Mouse (Mus musculus): ENCODE results near the gene Sugp1. TPM values are rescaled to one million over a fixed set of nuclear protein-coding genes. Genes with fewer than 3 reads are reported as not detected.
A peak's percentile ranks its signal among the peaks of the same experiment; 100 is the strongest.
"Not testable (repeated sequence)": the region's sequence is repeated elsewhere in the genome, so short reads cannot be mapped to it uniquely, and the experiment has no call there.

The Sugp1 gene
- polyA plus RNA-seq, 1 experiment = 34.5 TPM

- H3K27ac ChIP-seq (ENCODE audit: control insufficient read depth, insufficient read depth, low read depth, low read length) = no peak overlapping the region
Measured at GRCm38 (mm10) chr8:70000226-70000625, 42.4 kb upstream of the Sugp1 start.

DNA sequence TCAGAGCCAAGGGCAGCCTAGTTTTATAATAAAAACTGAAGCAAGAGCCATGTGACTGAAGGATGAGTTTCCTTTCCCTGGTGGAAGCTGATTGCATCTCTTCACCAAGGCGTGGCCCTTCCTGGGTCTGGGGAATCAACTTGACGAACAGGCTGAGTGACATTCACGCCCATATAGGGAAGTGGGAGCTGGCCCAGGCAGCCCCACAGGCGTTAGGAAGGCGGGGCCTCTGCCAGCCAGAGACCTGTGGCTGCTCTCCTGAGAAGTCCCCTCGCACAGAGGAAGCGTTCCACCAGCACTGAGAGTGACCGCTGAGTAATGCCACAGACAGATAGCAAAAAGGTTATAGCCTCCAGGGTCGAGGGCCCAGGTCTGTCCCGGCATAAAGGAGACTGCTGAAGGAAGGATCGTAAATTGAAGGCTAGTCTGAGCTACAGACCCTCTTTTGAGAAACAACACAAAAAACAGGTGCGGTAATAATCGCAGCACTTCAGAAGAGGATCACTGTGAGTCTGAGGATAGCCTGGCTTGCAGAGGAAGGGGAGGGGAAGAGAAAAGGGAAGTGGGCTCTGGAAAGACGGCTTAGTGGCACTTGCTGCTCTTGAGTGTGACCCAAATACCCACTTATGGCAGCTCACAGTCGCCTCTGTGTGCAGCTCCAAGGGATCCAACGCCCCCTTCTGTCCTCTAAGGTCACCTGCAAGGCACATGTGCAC lies 41.3 kb upstream of the Sugp1 start:
- Histone ChIP-seq H3K4me1 (ENCODE audit: control insufficient read depth, insufficient read depth, low read length) (peaks cover 6% of the 10 kb centered on the region), H3K27ac (ENCODE audit: control insufficient read depth, insufficient read depth, low read depth, low read length) (0 out of 2 replicates have a peak overlapping the region, but pooled peaks have one; percentile 42), H3K4me3 (ENCODE audit: control insufficient read depth, low read depth, low read length) (peak overlapping the region; percentile 6; the same call in 1 of the 2 replicates), H3K36me3 (ENCODE audit: control insufficient read depth, insufficient read depth, low read length) (no peaks in the 10 kb centered on the region), H3K27me3 (ENCODE audit: control insufficient read depth, insufficient read depth, low read length) (no peaks in the 10 kb centered on the region)
- peak; percentile 32; the same call in 1 of the 2 replicates for TF ChIP-seq CTCF (IDR thresholded peaks at IDR 0.05; ENCODE audit: control insufficient read depth, insufficient read depth, insufficient replicate concordance, low read depth, low read length)
- no peak; the same call in 1 of the 2 replicates for TF ChIP-seq POLR2A (IDR thresholded peaks at IDR 0.05; ENCODE audit: control insufficient read depth, low read depth, low read length)

More at GRCm38 (mm10) chr8:70000226-70000625, 42.4 kb upstream of the Sugp1 start:
- Histone ChIP-seq H3K27me3 (ENCODE audit: control insufficient read depth, insufficient read depth, low read length) (no peaks in the 10 kb centered on the region), H3K36me3 (ENCODE audit: control insufficient read depth, insufficient read depth, low read length) (no peaks in the 10 kb centered on the region), H3K4me1 (ENCODE audit: control insufficient read depth, insufficient read depth, low read length) (peaks cover 8% of the 10 kb centered on the region), H3K4me3 (ENCODE audit: control insufficient read depth, low read depth, low read length) (no peak overlapping the region)
- no peak for TF ChIP-seq CTCF (IDR thresholded peaks at IDR 0.05; ENCODE audit: control insufficient read depth, insufficient read depth, insufficient replicate concordance, low read depth, low read length)

GRCm38 (mm10) chr8:70001892-70002191 lies 40.8 kb upstream of the Sugp1 start:
- H3K4me3 ChIP-seq (ENCODE audit: control insufficient read depth, low read depth, low read length); H3K36me3 ChIP-seq (ENCODE audit: control insufficient read depth, insufficient read depth, low read length); H3K4me1 ChIP-seq (ENCODE audit: control insufficient read depth, insufficient read depth, low read length); H3K27me3 ChIP-seq (ENCODE audit: control insufficient read depth, insufficient read depth, low read length); H3K27ac ChIP-seq (ENCODE audit: control insufficient read depth, insufficient read depth, low read depth, low read length): not testable (repeated sequence)

GRCm38 (mm10) chr8:70003204-70003657 lies 39.4 kb upstream of the Sugp1 start:
- no peak overlapping the region for H3K27ac ChIP-seq (ENCODE audit: control insufficient read depth, insufficient read depth, low read depth, low read length)
- peaks cover 6% of the 10 kb centered on the region for H3K4me1 ChIP-seq (ENCODE audit: control insufficient read depth, insufficient read depth, low read length)
- H3K4me3 ChIP-seq (ENCODE audit: control insufficient read depth, low read depth, low read length) = no peak overlapping the region
- TF ChIP-seq CTCF (IDR thresholded peaks at IDR 0.05; ENCODE audit: control insufficient read depth, insufficient read depth, insufficient replicate concordance, low read depth, low read length) (no peak), POLR2A (IDR thresholded peaks at IDR 0.05; ENCODE audit: control insufficient read depth, low read depth, low read length) (no peak)
- no peaks in the 10 kb centered on the region for H3K27me3 ChIP-seq (ENCODE audit: control insufficient read depth, insufficient read depth, low read length)
- no peaks in the 10 kb centered on the region for H3K36me3 ChIP-seq (ENCODE audit: control insufficient read depth, insufficient read depth, low read length)

DNA sequence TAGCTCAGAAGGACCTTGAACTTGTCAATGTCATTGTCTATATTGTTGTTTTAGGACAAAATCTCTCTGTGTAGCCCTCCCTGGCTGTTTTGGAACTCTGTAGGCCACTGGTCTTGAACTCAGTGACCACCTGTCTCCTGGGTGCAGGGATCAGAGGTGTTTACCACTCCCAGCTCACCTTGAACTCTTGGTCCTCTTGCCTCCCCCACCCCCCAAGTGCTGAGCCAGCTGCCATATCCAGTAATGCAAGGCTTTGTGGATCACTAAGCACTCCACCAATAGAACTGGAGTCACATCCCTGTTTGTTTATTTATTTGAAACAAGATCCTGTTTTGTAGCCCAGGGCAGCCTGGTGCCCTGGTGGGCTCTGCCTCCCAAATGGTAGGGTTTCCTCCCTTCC lies 38.3 kb upstream of the Sugp1 start:
- no peak overlapping the region for H3K27ac ChIP-seq (ENCODE audit: control insufficient read depth, insufficient read depth, low read depth, low read length)
- TF ChIP-seq POLR2A (IDR thresholded peaks at IDR 0.05; ENCODE audit: control insufficient read depth, low read depth, low read length) (no peak), CTCF (IDR thresholded peaks at IDR 0.05; ENCODE audit: control insufficient read depth, insufficient read depth, insufficient replicate concordance, low read depth, low read length) (no peak)
- no peaks in the 10 kb centered on the region for H3K27me3 ChIP-seq (ENCODE audit: control insufficient read depth, insufficient read depth, low read length)
- H3K4me1 ChIP-seq (ENCODE audit: control insufficient read depth, insufficient read depth, low read length) = peaks cover 6% of the 10 kb centered on the region
- no peaks in the 10 kb centered on the region for H3K36me3 ChIP-seq (ENCODE audit: control insufficient read depth, insufficient read depth, low read length)
- no peak overlapping the region for H3K4me3 ChIP-seq (ENCODE audit: control insufficient read depth, low read depth, low read length)

- TF ChIP-seq CTCF (IDR thresholded peaks at IDR 0.05; ENCODE audit: control insufficient read depth, insufficient read depth, insufficient replicate concordance, low read depth, low read length) = no peak
- no peak for TF ChIP-seq POLR2A (IDR thresholded peaks at IDR 0.05; ENCODE audit: control insufficient read depth, low read depth, low read length)
- Histone ChIP-seq H3K36me3 (ENCODE audit: control insufficient read depth, insufficient read depth, low read length) (no peaks in the 10 kb centered on the region), H3K4me3 (ENCODE audit: control insufficient read depth, low read depth, low read length) (no peak overlapping the region), H3K27me3 (ENCODE audit: control insufficient read depth, insufficient read depth, low read length) (no peaks in the 10 kb centered on the region), H3K27ac (ENCODE audit: control insufficient read depth, insufficient read depth, low read depth, low read length) (no peak overlapping the region), H3K4me1 (ENCODE audit: control insufficient read depth, insufficient read depth, low read length) (peaks cover 6% of the 10 kb centered on the region)
Measured at GRCm38 (mm10) chr8:70005178-70005577, 37.4 kb upstream of the Sugp1 start.

- not testable (repeated sequence) for H3K27ac ChIP-seq (ENCODE audit: control insufficient read depth, insufficient read depth, low read depth, low read length); H3K4me3 ChIP-seq (ENCODE audit: control insufficient read depth, low read depth, low read length); H3K4me1 ChIP-seq (ENCODE audit: control insufficient read depth, insufficient read depth, low read length); H3K27me3 ChIP-seq (ENCODE audit: control insufficient read depth, insufficient read depth, low read length); H3K36me3 ChIP-seq (ENCODE audit: control insufficient read depth, insufficient read depth, low read length)
Measured at GRCm38 (mm10) chr8:70010796-70011195, 31.8 kb upstream of the Sugp1 start.

- Histone ChIP-seq H3K36me3 (ENCODE audit: control insufficient read depth, insufficient read depth, low read length) (no peaks in the 10 kb centered on the region), H3K27ac (ENCODE audit: control insufficient read depth, insufficient read depth, low read depth, low read length) (no peak overlapping the region), H3K4me3 (ENCODE audit: control insufficient read depth, low read depth, low read length) (no peak overlapping the region), H3K4me1 (ENCODE audit: control insufficient read depth, insufficient read depth, low read length) (no peaks in the 10 kb centered on the region), H3K27me3 (ENCODE audit: control insufficient read depth, insufficient read depth, low read length) (no peaks in the 10 kb centered on the region)
- no peak for TF ChIP-seq POLR2A (IDR thresholded peaks at IDR 0.05; ENCODE audit: control insufficient read depth, low read depth, low read length)
- TF ChIP-seq CTCF (IDR thresholded peaks at IDR 0.05; ENCODE audit: control insufficient read depth, insufficient read depth, insufficient replicate concordance, low read depth, low read length) = no peak
Measured at GRCm38 (mm10) chr8:70012350-70012749, 30.3 kb upstream of the Sugp1 start.
